Comparison of ENCODE assay signal across 22 mouse cellular contexts in the genomic region with DNA sequence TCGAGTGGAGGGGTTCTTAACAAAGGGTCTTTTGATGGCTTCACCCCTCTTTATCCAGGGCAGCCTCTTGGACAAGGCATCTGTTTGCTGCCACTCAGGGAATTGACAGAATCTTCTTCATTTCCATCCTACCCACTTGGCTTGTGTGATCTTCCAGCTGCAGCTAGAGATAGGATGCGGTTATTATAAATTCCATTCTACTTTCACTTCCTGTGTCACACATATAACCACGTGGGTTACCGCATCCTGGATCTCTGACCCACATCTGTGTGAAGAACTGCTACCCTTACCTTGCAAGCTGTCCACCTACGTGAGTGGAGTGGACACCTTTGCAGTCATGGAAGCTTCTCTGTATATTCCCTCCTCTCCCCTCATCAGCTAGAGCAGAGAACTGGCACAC.
A peak's percentile ranks its signal among the peaks of the same experiment; 100 is the strongest.
DNase-seq lines count a peak whose midpoint lies in the region; ATAC-seq lines count a peak whose summit lies in the region.
"Had no signal": no experiment of that assay in that cellular context is flagged by ENCODE, and none has a peak within 500 bp of the region (broad histone marks: within the 10 kb centered on the region; RNA-seq: fewer than 3 reads in every experiment).

No protein-coding gene starts in this region.

- ATAC-seq in granulocyte monocyte progenitor cell, adult 5-6 weeks (replicated peaks; ENCODE audit: poor library complexity, severe bottlenecking): peak; percentile 62
- peak; percentile 48; the same call in 1 of the 2 replicates for ATAC-seq in neutrophil, adult 5-6 weeks (ENCODE audit: extremely low read depth, insufficient number of reproducible peaks, low FRiP score, poor library complexity, severe bottlenecking)
- no peak for ATAC-seq in forebrain, embryonic 13.5 days
- ATAC-seq: forebrain, embryonic 16.5 days; intestine, postnatal 0 days had no signal

- H3K27ac ChIP-seq in forebrain, embryonic 13.5 days: no peak overlapping the region
- H3K27ac ChIP-seq: embryonic facial prominence, embryonic 12.5 days; heart, embryonic 10.5 days; hindbrain, embryonic 14.5 days; liver, embryonic 15.5 days had no signal

- H3K9me3 ChIP-seq in forebrain, embryonic 13.5 days (replicated peaks): no peaks in the 10 kb centered on the region
- H3K9me3 ChIP-seq: embryonic facial prominence, embryonic 12.5 days; heart, embryonic 10.5 days; liver, embryonic 15.5 days had no signal

- WGBS in forebrain, embryonic 13.5 days: 73% methylated on average over 5 of the region's 5 CpGs

- H3K4me2 ChIP-seq in forebrain, embryonic 13.5 days: no peak overlapping the region
- H3K4me2 ChIP-seq: embryonic facial prominence, embryonic 12.5 days; hindbrain, embryonic 14.5 days; liver, embryonic 15.5 days; midbrain, embryonic 11.5 days had no signal

- peak; percentile 61 for DNase-seq in heart, adult 11 months
- DNase-seq in heart, adult 8-10 months (ENCODE audit: low spot score): no peak
- peak; percentile 42 for DNase-seq in thymus, postnatal 4 days
- no peak for DNase-seq in left cerebral cortex, adult 11 months (ENCODE audit: low spot score)
- no peak for DNase-seq in heart, postnatal 10 days
- DNase-seq: cerebellum, adult 11 months; cerebellum, postnatal 36 days; heart, postnatal 14 days; kidney, postnatal 10 days; lung, postnatal 14 days; retina, postnatal 1 day; right cerebral cortex, postnatal 4 days had no signal

- no peaks in the 10 kb centered on the region for H3K4me1 ChIP-seq in forebrain, embryonic 13.5 days
- H3K4me1 ChIP-seq: embryonic facial prominence, embryonic 12.5 days; heart, embryonic 10.5 days; liver, embryonic 15.5 days had no signal

- no peaks in the 10 kb centered on the region for H3K36me3 ChIP-seq in forebrain, embryonic 13.5 days (ENCODE audit: poor library complexity, severe bottlenecking)
- H3K36me3 ChIP-seq: embryonic facial prominence, embryonic 12.5 days; heart, embryonic 10.5 days; liver, embryonic 15.5 days had no signal

- no peak overlapping the region for H3K9ac ChIP-seq in forebrain, embryonic 13.5 days
- H3K9ac ChIP-seq: embryonic facial prominence, embryonic 12.5 days; hindbrain, embryonic 14.5 days; liver, embryonic 15.5 days had no signal

- H3K27me3 ChIP-seq in forebrain, embryonic 13.5 days: no peaks in the 10 kb centered on the region
- H3K27me3 ChIP-seq: embryonic facial prominence, embryonic 12.5 days; liver, embryonic 15.5 days had no signal

- intact Hi-C loops in heart, postnatal 10 days (cut with DNase I): no loop called here

- H3K4me3 ChIP-seq in forebrain, embryonic 13.5 days: no peak overlapping the region
- H3K4me3 ChIP-seq: embryonic facial prominence, embryonic 12.5 days; heart, embryonic 10.5 days; liver, embryonic 15.5 days had no signal

Comparison
In these comparisons a context has a peak if more than half of its experiments do, and no peak if none do; other contexts are left out.
1. DNase-seq: peak in heart, adult 11 months (single experiment) and thymus, postnatal 4 days (single experiment); none in heart, adult 8-10 months (single experiment), left cerebral cortex, adult 11 months (single experiment) and heart, postnatal 10 days (0 of 2).